ENCODE assay signal across 21 mouse cellular contexts in the genomic region with DNA sequence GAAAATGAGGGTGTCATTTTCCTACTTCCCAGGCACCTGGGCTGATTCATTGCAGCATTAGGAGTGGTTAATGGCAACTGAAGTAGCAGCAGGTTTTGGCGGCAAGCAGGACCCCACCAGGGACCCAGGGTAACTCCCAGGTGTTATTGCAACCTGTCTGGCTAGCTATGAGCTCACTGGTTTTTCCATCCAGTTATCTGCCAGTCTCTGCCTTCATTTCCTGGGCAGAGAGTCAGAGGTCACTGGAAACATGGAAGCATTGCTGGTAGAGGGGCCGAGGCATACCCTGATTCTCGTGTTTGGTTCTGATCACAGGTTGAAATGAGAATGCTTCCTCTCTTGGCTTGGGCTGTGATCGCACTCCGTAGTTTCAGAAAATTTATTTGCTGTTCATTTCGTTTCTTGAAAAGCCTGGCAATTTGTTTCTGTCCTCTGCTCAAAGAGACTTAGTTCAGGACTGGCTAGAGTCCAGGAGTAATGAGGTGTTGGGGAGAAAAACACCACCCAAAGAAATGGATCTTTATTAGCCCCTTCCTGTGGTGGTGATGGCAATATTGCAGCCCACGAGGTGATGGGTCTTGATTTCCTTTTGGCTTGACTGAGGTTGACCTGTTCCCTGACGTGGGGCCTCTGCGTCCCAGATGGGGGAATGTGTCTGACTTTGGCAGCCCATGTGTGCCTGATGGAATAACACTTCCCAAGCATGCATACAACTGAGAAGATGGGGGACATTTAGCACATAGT.
A peak's percentile ranks its signal among the peaks of the same experiment; 100 is the strongest.
DNase-seq lines count a peak whose midpoint lies in the region; ATAC-seq lines count a peak whose summit lies in the region.
"Had no signal": no experiment of that assay in that cellular context is flagged by ENCODE, and none has a peak within 500 bp of the region (broad histone marks: within the 10 kb centered on the region; RNA-seq: fewer than 3 reads in every experiment).

No protein-coding gene starts in this region.

- H3K27ac ChIP-seq in limb, embryonic 13.5 days = peak overlapping the region; percentile 45; the same call in 1 of the 2 replicates
- H3K27ac ChIP-seq: embryonic facial prominence, embryonic 15.5 days; forebrain, embryonic 15.5 days; heart, embryonic 15.5 days; hindbrain, embryonic 14.5 days; kidney, postnatal 0 days; midbrain, embryonic 12.5 days had no signal

- intact Hi-C loops in heart, postnatal 25 days (cut with DNase I) = no loop called here
- intact Hi-C loops in left cerebral cortex, postnatal 4 days (cut with DNase I) = no loop called here

- H3K36me3 ChIP-seq in limb, embryonic 13.5 days = no peaks in the 10 kb centered on the region
- H3K36me3 ChIP-seq: embryonic facial prominence, embryonic 15.5 days; forebrain, embryonic 15.5 days; heart, embryonic 15.5 days; midbrain, embryonic 12.5 days had no signal

- ATAC-seq in limb, embryonic 13.5 days (ENCODE audit: low FRiP score, low read depth) = peak; percentile 64
- no peak for ATAC-seq in inflammation-experienced regulatory T-cells, adult 6 months
- ATAC-seq in activated CD4-positive, CD25-positive, alpha-beta regulatory T cell, adult 4 months = no peak
- ATAC-seq: CD4-positive, CD25-positive, alpha-beta regulatory T cell, adult 4 months; forebrain, embryonic 15.5 days had no signal

- H3K9me3 ChIP-seq in limb, embryonic 13.5 days = no peaks in the 10 kb centered on the region
- H3K9me3 ChIP-seq: embryonic facial prominence, embryonic 15.5 days; forebrain, embryonic 15.5 days; heart, embryonic 15.5 days; midbrain, embryonic 12.5 days had no signal

- WGBS in limb, embryonic 13.5 days = 18% methylated on average over 9 of the region's 9 CpGs

- peak; percentile 50 for DNase-seq in heart, adult 11 months
- DNase-seq in heart, postnatal 25 days (ENCODE audit: low spot score) = no peak
- DNase-seq in lung, postnatal 10 days = peak; percentile 49
- no peak for DNase-seq in left cerebral cortex, postnatal 4 days
- DNase-seq: adrenal gland, postnatal 36 days; cerebellum, adult 9-11 months; gastrocnemius, postnatal 14 days; heart, postnatal 4 days; kidney, adult 2 months; right cerebral cortex, postnatal 14 days; spleen, adult 18-20 months had no signal

- no peak overlapping the region for H3K9ac ChIP-seq in limb, embryonic 13.5 days
- H3K9ac ChIP-seq: embryonic facial prominence, embryonic 15.5 days; forebrain, embryonic 15.5 days; heart, embryonic 15.5 days; hindbrain, embryonic 14.5 days; midbrain, embryonic 12.5 days had no signal

- H3K27me3 ChIP-seq in limb, embryonic 13.5 days = no peaks in the 10 kb centered on the region; the same call in 1 of the 2 replicates
- H3K27me3 ChIP-seq: embryonic facial prominence, embryonic 15.5 days; heart, embryonic 15.5 days had no signal

- no peak overlapping the region; the same call in 1 of the 2 replicates for H3K4me2 ChIP-seq in limb, embryonic 13.5 days (replicated peaks)
- H3K4me2 ChIP-seq: embryonic facial prominence, embryonic 15.5 days; forebrain, embryonic 15.5 days; heart, embryonic 15.5 days; hindbrain, embryonic 14.5 days; midbrain, embryonic 12.5 days had no signal

- no peak overlapping the region for H3K4me3 ChIP-seq in limb, embryonic 13.5 days
- H3K4me3 ChIP-seq: embryonic facial prominence, embryonic 15.5 days; forebrain, embryonic 15.5 days; heart, embryonic 15.5 days; midbrain, embryonic 12.5 days had no signal

- peaks cover 50% of the 10 kb centered on the region for H3K4me1 ChIP-seq in limb, embryonic 13.5 days

Comparison
In these comparisons a context has a peak if more than half of its experiments do, and no peak if none do; other contexts are left out.
1. DNase-seq: peak in heart, adult 11 months (single experiment) and lung, postnatal 10 days (single experiment); none in heart, postnatal 25 days (single experiment) and left cerebral cortex, postnatal 4 days (single experiment).